Mouse (Mus musculus) C2C12 (cell line): ENCODE measurements around the gene Sorbs1. TPM values are rescaled to one million over a fixed set of nuclear protein-coding genes. Genes with fewer than 3 reads are reported as not detected.
"Not testable (repeated sequence)": the region's sequence is repeated elsewhere in the genome, so short reads cannot be mapped to it uniquely, and the experiment has no call there.

Source experiments
- H3K27me3 ChIP-seq: one replicate; pipeline ENCODE4 v1.6.1; 2011; ENCODE audit not compliant: control insufficient read depth, insufficient read depth, insufficient read length
- H3K36me3 ChIP-seq: one replicate; pipeline ENCODE4 v1.6.1; 2011; ENCODE audit not compliant: control insufficient read depth, insufficient read depth
- H3K4me3 ChIP-seq: one replicate; pipeline ENCODE4 v1.5.1; 2011; ENCODE audit warnings: mild to moderate bottlenecking, control low read depth; ENCODE audit not compliant: poor library complexity, insufficient read depth, severe bottlenecking
- H3K79me2 ChIP-seq: one replicate; pipeline ENCODE4 v1.6.1; 2011; ENCODE audit not compliant: control insufficient read depth, insufficient read depth
- H3K79me3 ChIP-seq: one replicate; pipeline ENCODE4 v1.6.1; 2011; ENCODE audit warnings: low read depth, control low read depth
- H3ac ChIP-seq: one replicate; pipeline ENCODE3; 2011; ENCODE audit warnings: low read depth; ENCODE audit not compliant: control insufficient read depth, insufficient read length
- CEBPB ChIP-seq: IDR thresholded peaks from one replicate; pipeline ENCODE4 v1.6.1; 2011; ENCODE audit warnings: low read depth, mild to moderate bottlenecking, control low read depth, moderate library complexity
- CTCF ChIP-seq: IDR thresholded peaks from one replicate; pipeline ENCODE4 v1.5.1; 2011; ENCODE audit not compliant: control insufficient read depth, insufficient read depth, insufficient read length
- FOSL1 ChIP-seq: IDR thresholded peaks from one replicate; pipeline ENCODE4 v1.8.0; 2011; ENCODE audit warnings: mild to moderate bottlenecking, low read length; ENCODE audit not compliant: poor library complexity, insufficient read depth, severe bottlenecking
- MAX ChIP-seq: IDR thresholded peaks from one replicate; pipeline ENCODE4 v1.6.1; 2011; ENCODE audit warnings: mild to moderate bottlenecking, control low read depth
- MYOD1 ChIP-seq: IDR thresholded peaks from one replicate; pipeline ENCODE4 v1.6.1; 2011; ENCODE audit warnings: low read depth; ENCODE audit not compliant: control insufficient read depth, insufficient read length
- MYOG ChIP-seq: IDR thresholded peaks from one replicate; pipeline ENCODE4 v1.6.1; 2011; ENCODE audit not compliant: control insufficient read depth, insufficient read length; ENCODE audit errors: extremely low read depth
- USF1 ChIP-seq: IDR thresholded peaks from one replicate; pipeline ENCODE4 v1.6.1; 2011; ENCODE audit warnings: low read depth, mild to moderate bottlenecking, control low read depth, moderate library complexity
- long read RNA-seq, 2 experiments: library from polyadenylated mRNA; unstranded; transcript quantifications; one replicate each; pipeline ENCODE4 v2.0.0; 2019 to 2020
- polyA plus RNA-seq: library from polyadenylated mRNA; unstranded; fragments of >200 nt; fragmentation: generic; extraction: Trizol; gene quantifications from one replicate; pipeline ENCODE4 v1.2.1, GENCODE M21; 2012; ENCODE audit warnings: missing spikeins

The Sorbs1 gene
- polyA plus RNA-seq = 9.0 TPM
- long read RNA-seq, experiment 1, partial matches to known transcripts = 0 of 5 reads
- long read RNA-seq, experiment 1, other reads (novel, unspliced or antisense) = 5 of 5 reads
- long read RNA-seq, experiment 2, partial matches to known transcripts = 0 of 19 reads
- long read RNA-seq, experiment 2, other reads (novel, unspliced or antisense) = 19 of 19 reads

GRCm38 (mm10) chr19:40513632-40514078 lies at the start of gene Sorbs1:
Sorbs1 (minus strand) TSS chr19:40513779.
- H3K79me3 ChIP-seq = no peaks in the 10 kb centered on the region
- H3K4me3 ChIP-seq = peak within 1 kb of the TSS; percentile 48
- TF ChIP-seq USF1 = no peak
- TF ChIP-seq MYOG = no peak
- TF ChIP-seq MAX = no peak
- TF ChIP-seq CTCF = no peak
- no peak for TF ChIP-seq CEBPB
- no peak for TF ChIP-seq FOSL1
- TF ChIP-seq MYOD1 = no peak
- H3K36me3 ChIP-seq = no peaks in the 10 kb centered on the region
- H3ac ChIP-seq = peak within 1 kb of the TSS; percentile 52
- H3K79me2 ChIP-seq = no peaks in the 10 kb centered on the region
- no peaks in the 10 kb centered on the region for H3K27me3 ChIP-seq

- H3K36me3 ChIP-seq = peaks cover 43% of the 10 kb centered on the region
- not testable (repeated sequence) for H3K27me3 ChIP-seq, H3ac ChIP-seq, H3K79me2 ChIP-seq, H3K79me3 ChIP-seq, H3K4me3 ChIP-seq
Observed at GRCm38 (mm10) chr19:40561521-40561920, 47.9 kb upstream of the Sorbs1 start.

- Histone ChIP-seq H3K27me3 (no peaks in the 10 kb centered on the region), H3K36me3 (peaks cover 44% of the 10 kb centered on the region), H3K4me3 (no peak overlapping the region), H3K79me3 (no peaks in the 10 kb centered on the region), H3K79me2 (no peaks in the 10 kb centered on the region), H3ac (no peak overlapping the region)
- no peak for TF ChIP-seq FOSL1
- no peak for TF ChIP-seq MYOG
- no peak for TF ChIP-seq MAX
- TF ChIP-seq CTCF = no peak
- no peak for TF ChIP-seq MYOD1
- no peak for TF ChIP-seq CEBPB
- no peak for TF ChIP-seq USF1
Observed at GRCm38 (mm10) chr19:40556029-40556428, 42.5 kb upstream of the Sorbs1 start.

GRCm38 (mm10) chr19:40555136-40555535 lies 41.6 kb upstream of the Sorbs1 start:
- Histone ChIP-seq H3ac (no peak overlapping the region), H3K4me3 (no peak overlapping the region), H3K27me3 (no peaks in the 10 kb centered on the region), H3K36me3 (peaks cover 53% of the 10 kb centered on the region), H3K79me2 (no peaks in the 10 kb centered on the region), H3K79me3 (no peaks in the 10 kb centered on the region)
- no peak for TF ChIP-seq MYOD1
- no peak for TF ChIP-seq FOSL1

- Histone ChIP-seq H3K36me3 (peaks cover 55% of the 10 kb centered on the region), H3ac (no peak overlapping the region), H3K79me2 (no peaks in the 10 kb centered on the region), H3K79me3 (no peaks in the 10 kb centered on the region), H3K27me3 (no peaks in the 10 kb centered on the region), H3K4me3 (no peak overlapping the region)
- no peak for TF ChIP-seq CTCF
Observed at GRCm38 (mm10) chr19:40554343-40554742, 40.8 kb upstream of the Sorbs1 start.

- Histone ChIP-seq H3K79me3 (no peaks in the 10 kb centered on the region), H3K79me2 (no peaks in the 10 kb centered on the region), H3K27me3 (no peaks in the 10 kb centered on the region), H3K4me3 (no peak overlapping the region), H3K36me3 (peaks cover 55% of the 10 kb centered on the region), H3ac (no peak overlapping the region)
- TF ChIP-seq CEBPB = no peak
- TF ChIP-seq USF1 = no peak
- no peak for TF ChIP-seq MYOG
- no peak for TF ChIP-seq MAX
- TF ChIP-seq MYOD1 = no peak
Observed at GRCm38 (mm10) chr19:40553849-40554248, 40.3 kb upstream of the Sorbs1 start.
